Mouse (Mus musculus) T-helper 2 cell (primary cell): Measurements from ENCODE around the gene Pxylp1.

Source experiments
- in situ Hi-C: fragments of 300-600 bp; cut with MboI, MseI; formaldehyde crosslinking; loops from one replicate; pipeline ENCODE4 v1.15.1; 2025; ENCODE audit warnings: high pct_unique_total_duplicates

Pxylp1 gene

GRCm38 (mm10) chr9:96862836-96863235 is 29.6 kb downstream of the Pxylp1 start:
- in situ Hi-C loops: no loop called here

GRCm38 (mm10) chr9:96861092-96861487 is 31.4 kb downstream of the Pxylp1 start:
- in situ Hi-C loops: no loop called here

- in situ Hi-C loops: no loop called here
Observed at GRCm38 (mm10) chr9:96860380-96861091, 31.9 kb downstream of the Pxylp1 start.

GRCm38 (mm10) chr9:96859027-96859426 is 33.4 kb downstream of the Pxylp1 start:
- in situ Hi-C loops: no loop called here

GRCm38 (mm10) chr9:96857838-96858237 is 34.6 kb downstream of the Pxylp1 start:
- in situ Hi-C loops: no loop called here

- in situ Hi-C loops: no loop called here
Observed at GRCm38 (mm10) chr9:96853300-96854186, 38.9 kb downstream of the Pxylp1 start.

GRCm38 (mm10) chr9:96851634-96852033 is 40.8 kb downstream of the Pxylp1 start:
- in situ Hi-C loops: no loop called here

GRCm38 (mm10) chr9:96851036-96851435 is 41.4 kb downstream of the Pxylp1 start:
- in situ Hi-C loops: no loop called here

- in situ Hi-C loops: no loop called here
Observed at GRCm38 (mm10) chr9:96849012-96849411, 43.5 kb downstream of the Pxylp1 start.

- in situ Hi-C loops: no loop called here
Observed at GRCm38 (mm10) chr9:96846361-96846760, 46.1 kb downstream of the Pxylp1 start.

GRCm38 (mm10) chr9:96844798-96845209 is 47.7 kb downstream of the Pxylp1 start:
- in situ Hi-C loops: no loop called here

GRCm38 (mm10) chr9:96839376-96839775 is 53.1 kb downstream of the Pxylp1 start:
- in situ Hi-C loops: no loop called here

- in situ Hi-C loops: no loop called here
Observed at GRCm38 (mm10) chr9:96838864-96839263, 53.6 kb downstream of the Pxylp1 start.

GRCm38 (mm10) chr9:96837781-96838420 is 54.6 kb downstream of the Pxylp1 start:
- in situ Hi-C loops: no loop called here

GRCm38 (mm10) chr9:96836984-96837383 is 55.5 kb downstream of the Pxylp1 start:
- in situ Hi-C loops: no loop called here

- in situ Hi-C loops: no loop called here
Observed at GRCm38 (mm10) chr9:96835374-96835921, 57.0 kb downstream of the Pxylp1 start.

GRCm38 (mm10) chr9:96833606-96834005 is 58.9 kb downstream of the Pxylp1 start:
- in situ Hi-C loops: no loop called here

- in situ Hi-C loops: no loop called here
Observed at GRCm38 (mm10) chr9:96832516-96832915, 60.0 kb downstream of the Pxylp1 start.

GRCm38 (mm10) chr9:96830856-96831359 is 61.6 kb downstream of the Pxylp1 start:
- in situ Hi-C loops: no loop called here

GRCm38 (mm10) chr9:96829682-96830081 is 62.8 kb downstream of the Pxylp1 start:
- in situ Hi-C loops: no loop called here

GRCm38 (mm10) chr9:96828071-96828470 is 64.4 kb downstream of the Pxylp1 start:
- in situ Hi-C loops: no loop called here
